Mouse (Mus musculus) ovary, postnatal 36 days (tissue): ENCODE measurements around the gene 4930544G11Rik.

ENCODE experiments used
- DNase-seq: peaks from one replicate; pipeline ENCODE4 v3.0.0; 2022; ENCODE audit warnings: low spot score, mixed read lengths

4930544G11Rik gene

DNA sequence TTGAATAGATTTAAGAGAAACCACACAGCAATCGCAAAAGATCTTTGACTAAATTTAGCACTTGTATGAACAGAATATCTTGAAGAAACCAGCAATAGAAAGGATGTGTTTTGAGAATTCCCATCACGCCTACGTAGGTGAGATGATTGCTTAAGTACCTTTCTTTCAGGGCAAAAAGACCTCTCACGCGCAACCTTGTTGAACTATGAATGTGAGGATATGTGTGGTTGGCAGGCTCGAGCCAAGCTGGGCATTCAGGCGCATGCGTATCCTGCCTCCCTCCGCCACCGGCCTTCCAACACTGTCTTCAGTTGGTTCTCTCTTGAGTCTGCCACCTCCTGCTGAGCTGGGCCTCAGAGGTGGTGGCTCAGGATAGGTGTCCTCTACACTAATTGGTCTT is at the start of gene 4930544G11Rik:
4930544G11Rik (plus strand) TSS at position 301 of the 400 bp plus-strand sequence.
- DNase-seq, result no peak

DNA sequence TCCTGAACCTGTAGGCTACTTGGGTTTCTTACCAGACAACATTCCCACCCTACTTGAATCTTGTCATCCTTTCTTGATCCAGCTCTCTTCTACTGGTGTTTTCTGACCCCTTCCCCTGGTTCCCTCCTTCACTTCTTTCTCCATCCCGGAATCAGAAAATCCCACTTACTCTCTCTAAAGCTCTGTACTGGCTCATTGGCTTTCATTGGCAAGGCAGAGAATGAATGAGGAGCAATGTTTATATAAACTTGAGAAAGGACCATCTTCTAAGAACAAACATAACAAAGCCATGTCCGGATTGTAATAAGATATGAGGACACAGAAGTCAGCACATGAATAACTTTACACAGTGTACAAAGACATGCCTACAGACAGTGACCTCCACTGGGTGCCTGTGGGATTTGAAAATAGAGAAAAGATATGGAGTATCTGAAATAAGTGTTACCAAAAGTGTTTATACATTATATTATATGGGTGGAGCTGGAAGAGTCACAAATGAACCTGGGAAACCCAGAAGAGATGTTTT is 45.7 kb upstream of the 4930544G11Rik start:
- no peak for DNase-seq

DNA sequence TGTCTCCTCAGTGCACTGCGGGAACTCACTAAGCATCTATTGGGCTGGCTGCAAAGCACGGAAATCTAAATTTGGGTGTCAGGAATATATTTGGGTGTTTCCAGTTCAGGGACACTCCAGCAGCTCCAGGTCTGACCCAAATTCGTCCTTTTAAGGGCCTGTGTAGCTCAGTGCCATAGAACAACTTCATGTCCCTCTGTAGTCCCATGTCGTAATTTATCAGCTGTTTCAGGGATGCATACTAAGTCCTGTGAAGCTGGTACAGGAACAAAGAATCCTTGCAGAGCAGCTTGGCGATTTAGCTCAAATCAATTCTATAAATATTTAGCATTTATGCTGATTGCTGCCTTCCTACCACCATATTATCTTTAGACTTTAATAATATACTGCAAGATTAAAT is 37.0 kb upstream of the 4930544G11Rik start:
- DNase-seq, result no peak

DNA sequence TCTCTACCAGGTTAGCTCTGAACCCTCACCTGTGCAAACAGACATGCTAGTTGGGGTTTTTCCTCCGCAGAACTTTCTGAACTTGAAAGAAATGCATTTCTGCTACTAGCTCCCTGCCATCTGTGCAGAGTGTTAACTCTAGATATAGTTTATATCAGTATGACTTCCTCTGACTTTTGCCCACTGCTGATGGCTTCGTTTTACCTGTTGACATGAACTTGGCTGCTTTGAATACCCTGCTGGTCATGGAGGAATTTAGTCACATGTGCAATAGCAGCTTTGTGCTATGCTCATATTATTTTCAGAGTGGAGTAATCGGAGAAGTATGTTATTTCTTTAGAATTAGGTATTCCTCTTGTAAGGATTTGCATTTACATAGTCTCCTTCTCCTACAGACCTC is 30.7 kb upstream of the 4930544G11Rik start:
- DNase-seq, result no peak

DNA sequence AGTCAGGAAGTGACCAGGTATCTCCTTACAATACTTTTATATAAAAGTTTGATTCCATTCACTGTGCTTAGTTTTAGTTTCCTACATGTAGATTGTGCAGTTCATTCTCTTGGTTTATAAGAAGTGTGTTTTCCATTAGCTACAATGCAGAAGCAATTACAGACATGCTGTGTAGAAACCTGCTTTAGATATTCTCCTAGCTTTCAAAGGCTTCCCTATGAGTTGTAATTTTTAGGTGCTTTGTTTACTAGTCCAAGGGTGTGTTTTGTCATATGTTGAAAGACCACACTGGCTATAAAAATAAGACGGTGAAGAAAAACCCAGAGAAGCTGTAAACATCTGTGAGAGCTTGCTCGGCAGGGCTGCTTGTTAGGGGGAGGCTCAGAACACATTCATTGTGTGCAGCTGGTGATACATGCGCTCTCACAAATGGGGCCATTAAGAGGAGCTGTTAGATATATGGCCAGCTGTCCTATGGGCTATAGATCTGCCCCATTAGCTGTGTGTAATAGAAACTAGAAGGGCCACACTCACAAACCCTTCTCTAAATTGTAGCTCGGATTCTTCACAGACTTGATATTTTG is 28.8 kb upstream of the 4930544G11Rik start:
- DNase-seq, result no peak

DNA sequence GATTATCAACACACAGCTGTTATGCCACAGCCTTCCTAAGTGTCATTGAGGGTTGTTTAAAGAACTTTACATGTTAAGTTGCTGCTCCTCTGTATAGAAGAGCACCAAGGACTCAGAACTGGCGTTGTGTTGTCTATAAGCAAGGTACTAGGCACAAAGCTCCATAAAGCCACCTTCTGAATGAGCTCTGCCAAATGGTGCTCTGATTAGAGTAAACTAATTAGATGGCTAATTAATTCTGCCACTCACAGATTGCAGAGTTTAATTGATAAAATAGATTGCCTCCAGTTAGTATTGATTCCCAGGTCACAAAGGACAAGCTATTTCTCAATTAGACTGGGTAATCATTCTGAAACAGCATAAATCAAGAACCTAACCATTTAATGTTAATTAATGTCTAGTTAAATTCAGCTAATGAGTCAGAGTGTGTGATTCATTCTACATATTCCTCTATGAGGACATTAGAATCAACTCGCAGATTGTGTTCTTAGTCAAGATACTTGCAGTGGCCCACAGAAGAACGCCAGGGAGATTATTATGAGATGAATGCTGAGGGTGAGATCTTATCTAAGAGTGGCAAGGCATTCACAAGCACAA is 26.6 kb upstream of the 4930544G11Rik start:
- DNase-seq, result no peak

DNA sequence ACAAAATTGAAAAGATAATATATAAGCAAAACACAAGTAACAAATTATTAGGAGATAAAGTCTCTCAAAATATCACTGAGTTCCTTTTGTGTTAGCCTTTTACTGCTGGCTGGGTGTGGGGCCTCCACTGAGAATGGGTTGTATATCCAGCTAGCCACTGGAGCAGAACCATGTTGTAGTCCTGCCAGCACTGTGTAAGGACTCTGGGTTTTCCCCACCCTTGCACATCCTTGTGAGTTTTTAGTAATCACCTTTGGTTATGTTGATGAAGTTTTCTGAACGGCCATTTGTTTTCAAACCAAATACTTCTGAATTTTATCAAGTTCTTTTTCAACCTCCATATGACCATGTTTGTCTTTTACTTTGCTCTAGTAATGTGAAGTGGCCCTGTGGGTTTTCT is 21.9 kb upstream of the 4930544G11Rik start:
- no peak for DNase-seq

DNA sequence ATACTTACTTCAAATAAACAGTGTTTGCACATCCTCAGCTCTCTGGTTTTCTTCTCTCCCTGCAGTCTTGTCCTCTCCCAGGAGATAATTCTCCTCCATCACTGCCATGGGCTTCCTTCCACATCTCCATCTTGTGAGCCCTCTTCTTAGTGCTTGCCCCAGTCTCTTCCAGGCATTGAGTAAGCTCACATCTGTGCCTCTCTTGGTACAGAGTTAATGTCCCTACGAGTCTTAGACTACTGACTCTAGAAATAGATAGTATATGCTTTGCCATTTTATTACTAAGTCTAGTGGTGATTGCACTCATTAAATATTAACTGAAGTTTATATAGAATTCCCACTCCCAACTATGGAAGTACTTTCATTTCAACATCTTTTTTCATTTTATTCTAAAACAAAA is 19.6 kb upstream of the 4930544G11Rik start:
- no peak for DNase-seq

DNA sequence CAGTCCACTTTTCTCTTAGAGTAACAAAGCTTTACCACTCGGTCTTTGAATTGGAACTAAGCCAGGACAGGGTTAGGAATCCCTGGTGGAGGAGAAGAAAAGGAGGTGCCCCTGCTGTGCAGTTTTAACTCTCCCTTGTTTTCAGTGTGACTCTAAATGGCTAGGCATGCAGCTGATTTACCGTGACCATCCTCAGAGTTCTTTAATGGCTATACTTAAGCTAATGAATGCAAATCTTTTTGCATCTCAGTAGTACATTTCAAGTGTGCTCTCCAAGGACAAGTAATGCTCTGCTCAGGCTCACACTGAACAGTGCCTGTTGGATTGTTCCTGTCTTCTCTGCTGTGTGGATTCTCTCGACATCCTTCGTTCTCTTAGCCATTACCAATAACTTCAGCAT is 19.2 kb upstream of the 4930544G11Rik start:
- DNase-seq, result no peak

DNA sequence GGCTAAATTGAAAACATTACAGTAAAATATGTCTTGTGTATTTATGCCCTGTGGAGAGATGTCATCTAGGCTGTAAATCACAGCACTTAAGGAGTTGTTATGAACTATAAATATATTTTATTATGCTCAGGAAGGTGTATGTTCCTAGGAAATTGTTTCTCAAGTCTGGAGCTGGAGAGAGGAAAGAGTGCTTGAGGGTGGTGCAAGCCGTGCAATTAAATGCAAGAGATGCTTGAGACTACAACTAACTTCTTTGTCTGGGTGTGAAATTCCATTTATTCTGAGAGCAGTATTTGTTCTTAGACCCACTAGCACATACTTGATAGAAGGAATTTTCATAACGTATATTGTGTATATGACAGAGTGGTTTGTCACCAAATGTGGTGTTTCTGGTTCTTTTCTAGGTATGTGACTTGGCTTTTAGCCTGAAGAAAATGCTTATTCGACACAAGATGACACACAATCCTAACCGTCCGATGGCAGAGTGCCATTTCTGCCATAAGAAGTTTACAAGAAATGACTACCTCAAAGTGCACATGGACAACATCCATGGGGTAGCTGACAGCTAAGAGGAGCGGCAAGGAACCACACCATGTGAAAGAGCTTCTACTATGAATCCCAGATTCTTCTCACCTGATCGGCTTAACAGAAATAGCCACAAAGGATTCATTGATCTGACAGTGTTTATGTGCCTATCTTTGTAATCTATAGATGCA is 16.7 kb upstream of the 4930544G11Rik start:
- DNase-seq, result no peak

DNA sequence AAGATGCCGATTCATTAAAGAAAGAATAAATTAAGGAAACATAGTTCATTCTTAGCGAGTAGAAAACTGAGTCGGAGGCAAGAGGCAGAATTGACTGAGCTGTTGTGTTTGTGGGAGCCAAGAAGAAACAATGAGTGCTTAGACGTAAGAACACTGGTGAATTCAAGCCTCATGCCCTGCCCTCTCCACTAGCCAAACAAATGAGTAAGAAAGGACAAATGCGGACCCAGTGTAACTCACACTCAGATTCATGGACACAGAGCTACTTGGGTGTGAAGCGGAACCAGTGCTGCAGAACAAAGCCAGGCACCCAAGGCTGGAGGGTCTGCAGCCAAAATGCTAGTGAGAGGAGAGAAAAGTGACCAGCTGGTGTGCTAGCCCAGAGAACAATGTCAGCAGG is 1.9 kb upstream of the 4930544G11Rik start:
- no peak for DNase-seq

DNA sequence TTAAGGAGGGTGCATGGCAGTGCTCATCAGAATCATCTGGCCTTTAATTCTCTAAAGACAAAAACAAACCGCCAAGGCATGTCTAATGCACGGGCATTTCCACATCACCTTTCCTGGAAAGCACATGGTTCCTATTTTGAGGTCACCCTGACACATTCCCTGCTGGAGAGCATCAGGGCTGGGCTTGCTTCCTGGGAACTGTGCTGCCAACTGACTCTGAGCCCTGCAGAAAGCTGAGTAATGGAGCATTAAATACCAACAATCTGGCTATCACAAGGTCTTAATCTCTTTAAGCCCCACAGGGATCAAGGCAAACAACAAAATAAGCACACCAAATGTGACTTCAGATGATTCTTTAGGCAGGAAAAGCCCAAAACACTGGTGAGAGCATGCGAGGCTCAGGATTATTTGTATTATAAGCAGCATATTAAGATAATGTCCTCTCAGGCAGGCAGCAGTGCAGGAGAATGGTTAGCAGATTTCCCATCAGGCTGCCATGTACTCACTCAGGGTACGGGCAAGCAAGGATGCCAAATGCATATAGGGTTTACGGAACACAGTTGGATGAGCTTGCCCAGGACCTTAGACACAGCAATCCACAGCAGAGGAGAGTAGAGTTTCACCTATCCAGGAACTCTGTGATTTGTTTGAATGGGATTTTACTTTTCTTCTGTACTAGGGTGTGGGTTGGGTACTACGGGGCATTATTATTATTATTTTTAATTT is 17.1 kb downstream of the 4930544G11Rik start:
- DNase-seq, result no peak

DNA sequence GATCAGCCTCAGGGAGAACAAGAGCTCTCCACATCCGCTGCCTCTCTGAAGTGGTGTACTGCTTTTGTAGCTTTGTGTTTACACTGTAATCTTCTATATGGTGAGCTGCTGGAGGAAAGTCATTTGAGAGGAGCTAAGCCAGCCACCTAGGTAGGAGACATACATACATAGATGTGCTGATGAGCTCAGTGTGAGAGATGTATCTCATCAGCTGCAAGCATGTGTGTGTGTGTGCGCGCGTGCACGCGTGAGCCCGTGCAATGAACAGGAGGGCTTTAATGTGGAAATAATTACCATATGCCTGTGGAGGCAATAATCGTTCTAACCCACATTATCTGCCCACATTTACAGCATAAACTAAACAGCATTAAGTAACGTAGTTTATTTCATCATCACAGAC is 18.0 kb downstream of the 4930544G11Rik start:
- no peak for DNase-seq

DNA sequence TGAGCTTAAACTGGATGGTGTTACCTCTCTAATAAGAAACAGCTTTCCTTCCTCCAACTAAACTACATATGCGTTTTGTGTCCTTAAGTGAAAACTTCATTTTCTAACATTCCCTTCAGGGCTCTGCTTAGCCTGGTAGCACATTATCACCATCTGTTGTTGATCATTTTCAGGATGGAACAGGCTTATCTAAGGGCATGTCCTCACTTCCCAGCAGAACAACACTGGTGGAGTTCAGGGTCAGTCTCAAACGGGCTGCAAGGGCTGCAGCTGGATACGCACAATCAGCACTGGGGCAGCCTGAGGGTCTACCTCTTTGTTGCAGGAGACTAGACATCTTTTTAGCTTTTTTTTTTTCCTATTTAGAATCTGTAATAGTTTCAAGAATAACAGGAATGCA is 39.7 kb downstream of the 4930544G11Rik start:
- no peak for DNase-seq

DNA sequence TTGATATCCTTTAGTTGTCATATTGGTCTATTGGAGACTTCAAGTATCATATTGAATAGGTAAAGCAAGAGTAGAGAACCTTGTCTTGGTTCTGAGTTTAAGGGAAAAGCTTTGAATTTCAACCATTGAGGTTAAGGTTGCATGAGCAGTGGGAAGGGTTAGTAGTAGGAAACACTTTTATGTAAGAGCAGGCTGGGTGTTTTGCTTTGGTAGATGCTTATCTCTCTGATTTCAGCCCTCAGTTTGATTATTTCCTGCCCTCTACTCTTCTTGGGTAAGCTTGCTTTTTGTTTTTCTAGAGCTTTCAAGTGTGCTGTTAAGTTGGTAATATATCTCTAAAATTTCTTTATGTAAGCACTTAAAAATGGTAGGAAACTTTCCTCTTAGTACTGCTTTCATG is 45.9 kb downstream of the 4930544G11Rik start:
- no peak for DNase-seq
